Mouse (Mus musculus): ENCODE data around the gene Rapgef4. TPM values are rescaled to one million over a fixed set of nuclear protein-coding genes. Genes with fewer than 3 reads are reported as not detected.

Gene Rapgef4
- total and polyA plus RNA-seq, 2 experiments from 2014 or later = 5.3 to 5.5 TPM

DNA sequence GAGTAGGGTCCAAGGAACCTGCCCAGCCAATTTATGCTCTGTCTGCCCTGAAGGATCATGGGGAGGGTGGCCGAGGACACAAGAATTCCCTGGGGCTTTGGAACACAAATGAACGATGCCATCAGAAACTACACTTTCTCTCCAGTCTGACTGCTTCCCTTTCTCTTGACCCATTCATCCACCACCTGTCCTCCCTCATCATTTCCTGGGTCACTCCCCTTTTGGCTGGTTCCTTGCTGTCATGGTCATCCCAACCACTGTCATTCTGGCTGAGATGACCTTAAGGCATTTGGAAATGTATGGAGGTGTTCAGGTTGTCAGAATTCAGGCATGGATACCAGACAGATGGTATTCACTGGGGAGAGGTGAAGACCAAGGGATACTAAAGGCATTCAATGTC lies 200.4 kb downstream of the Rapgef4 start:
- H3K36me3 ChIP-seq (replicated peaks; ENCODE audit: control insufficient read depth, insufficient read depth, low read length) = no peaks in the 10 kb centered on the region
- H3K27me3 ChIP-seq (ENCODE audit: control insufficient read depth, insufficient read depth, low read length) = no peaks in the 10 kb centered on the region
- DNase-seq (ENCODE audit: low spot score) (no peak), ATAC-seq (ENCODE audit: insufficient read depth, low read depth) (no peak)
- no peaks in the 10 kb centered on the region for H3K9me3 ChIP-seq (replicated peaks; ENCODE audit: control insufficient read depth, low read length)
- no peak overlapping the region for H3K4me3 ChIP-seq (ENCODE audit: low read depth, low read length)
- H3K4me1 ChIP-seq (ENCODE audit: control insufficient read depth, insufficient read depth) = peaks cover 8% of the 10 kb centered on the region; the same call in 1 of the 2 replicates
- WGBS = 78% methylated on average over 2 of the region's 2 CpGs
- no peak for TF ChIP-seq CTCF (IDR thresholded peaks at IDR 0.05; ENCODE audit: low read depth)
- TF ChIP-seq EP300 (IDR thresholded peaks at IDR 0.05; ENCODE audit: low read depth) = no peak
- H3K9ac ChIP-seq (replicated peaks; ENCODE audit: low read depth, low read length) = no peak overlapping the region
- H3K27ac ChIP-seq (ENCODE audit: low read depth) = no peak overlapping the region
- H3K4me2 ChIP-seq (ENCODE audit: low read depth, low read length) = no peak overlapping the region

DNA sequence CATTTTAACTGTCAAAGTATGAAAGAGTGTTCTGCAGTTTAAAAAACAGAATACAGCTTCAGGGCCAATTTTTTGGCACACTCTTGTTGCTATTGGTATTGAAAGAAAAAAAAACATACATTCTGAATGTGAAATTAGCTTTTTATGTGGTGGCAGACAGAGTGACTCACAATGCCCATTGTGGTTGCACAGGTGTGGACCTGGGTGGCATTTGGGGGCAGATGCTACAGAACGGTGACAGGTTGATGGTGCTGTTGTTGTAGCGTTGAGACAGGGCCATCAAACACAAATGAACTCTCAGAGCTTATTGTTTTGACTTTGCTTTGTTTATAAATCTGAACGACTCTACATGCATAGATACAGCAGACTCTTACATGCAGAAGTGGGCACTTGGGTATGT lies 202.7 kb downstream of the Rapgef4 start:
- H3K9ac ChIP-seq (replicated peaks; ENCODE audit: low read depth, low read length) = no peak overlapping the region
- H3K4me3 ChIP-seq (ENCODE audit: low read depth, low read length) = no peak overlapping the region
- peaks cover 3% of the 10 kb centered on the region; the same call in 1 of the 2 replicates for H3K4me1 ChIP-seq (ENCODE audit: control insufficient read depth, insufficient read depth)
- no peak overlapping the region for H3K4me2 ChIP-seq (ENCODE audit: low read depth, low read length)
- no peaks in the 10 kb centered on the region for H3K36me3 ChIP-seq (replicated peaks; ENCODE audit: control insufficient read depth, insufficient read depth, low read length)
- TF ChIP-seq EP300 (IDR thresholded peaks at IDR 0.05; ENCODE audit: low read depth) (no peak), CTCF (IDR thresholded peaks at IDR 0.05; ENCODE audit: low read depth) (no peak)
- WGBS = 61% methylated on average over 3 of the region's 3 CpGs
- ATAC-seq (ENCODE audit: insufficient read depth, low read depth) = no peak
- DNase-seq (ENCODE audit: low spot score) = no peak
- no peaks in the 10 kb centered on the region for H3K9me3 ChIP-seq (replicated peaks; ENCODE audit: control insufficient read depth, low read length)
- H3K27ac ChIP-seq (ENCODE audit: low read depth) = no peak overlapping the region
- H3K27me3 ChIP-seq (ENCODE audit: control insufficient read depth, insufficient read depth, low read length) = no peaks in the 10 kb centered on the region

DNA sequence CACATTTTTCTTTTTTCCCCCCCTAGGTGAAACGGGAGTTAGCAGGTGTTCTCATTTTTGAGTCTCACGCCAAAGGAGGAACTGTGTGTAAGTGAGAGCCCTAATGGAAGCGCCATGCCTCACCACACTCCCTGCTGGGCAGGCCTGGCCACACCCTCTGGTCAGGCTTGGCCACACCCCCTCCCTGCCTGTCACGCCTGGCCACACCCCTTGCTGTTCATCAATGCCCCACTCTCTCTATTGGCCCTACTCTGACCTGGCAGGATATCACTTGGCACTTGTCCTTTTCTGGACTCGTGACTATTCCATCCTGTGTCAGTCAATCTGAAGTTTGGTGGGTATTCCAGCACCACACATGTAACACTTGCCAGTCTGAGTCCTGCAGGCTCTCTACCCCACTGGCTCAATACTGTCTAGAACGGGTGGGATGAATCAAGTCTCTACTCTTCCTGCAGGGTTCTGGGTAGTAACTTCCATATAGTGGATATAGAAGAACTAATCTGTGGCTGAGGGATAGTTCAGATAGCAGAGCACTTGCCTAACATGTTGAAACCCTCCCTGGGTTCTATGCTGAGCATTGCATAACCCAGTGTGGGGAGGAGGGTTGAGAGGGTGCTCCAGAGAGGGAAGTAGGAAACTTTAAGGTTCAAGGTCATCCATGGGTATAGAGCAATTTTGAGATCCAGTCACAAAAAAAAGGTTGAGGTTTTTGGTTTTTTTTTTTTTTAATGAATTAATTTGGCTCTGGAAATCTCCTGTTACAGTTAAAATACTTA lies 215.3 kb downstream of the Rapgef4 start:
- no peak overlapping the region for H3K4me2 ChIP-seq (ENCODE audit: low read depth, low read length)
- H3K9ac ChIP-seq (replicated peaks; ENCODE audit: low read depth, low read length) = no peak overlapping the region
- no peaks in the 10 kb centered on the region for H3K36me3 ChIP-seq (replicated peaks; ENCODE audit: control insufficient read depth, insufficient read depth, low read length)
- ATAC-seq (ENCODE audit: insufficient read depth, low read depth) (peak; percentile 62), DNase-seq (ENCODE audit: low spot score) (no peak)
- H3K4me3 ChIP-seq (ENCODE audit: low read depth, low read length) = no peak overlapping the region
- H3K27ac ChIP-seq (ENCODE audit: low read depth) = no peak overlapping the region
- peaks cover 6% of the 10 kb centered on the region for H3K9me3 ChIP-seq (replicated peaks; ENCODE audit: control insufficient read depth, low read length)
- TF ChIP-seq CTCF (IDR thresholded peaks at IDR 0.05; ENCODE audit: low read depth) (no peak), EP300 (IDR thresholded peaks at IDR 0.05; ENCODE audit: low read depth) (no peak)
- no peaks in the 10 kb centered on the region for H3K27me3 ChIP-seq (ENCODE audit: control insufficient read depth, insufficient read depth, low read length)
- H3K4me1 ChIP-seq (ENCODE audit: control insufficient read depth, insufficient read depth) = peaks cover 14% of the 10 kb centered on the region
- WGBS = 70% methylated on average over 6 of the region's 6 CpGs

DNA sequence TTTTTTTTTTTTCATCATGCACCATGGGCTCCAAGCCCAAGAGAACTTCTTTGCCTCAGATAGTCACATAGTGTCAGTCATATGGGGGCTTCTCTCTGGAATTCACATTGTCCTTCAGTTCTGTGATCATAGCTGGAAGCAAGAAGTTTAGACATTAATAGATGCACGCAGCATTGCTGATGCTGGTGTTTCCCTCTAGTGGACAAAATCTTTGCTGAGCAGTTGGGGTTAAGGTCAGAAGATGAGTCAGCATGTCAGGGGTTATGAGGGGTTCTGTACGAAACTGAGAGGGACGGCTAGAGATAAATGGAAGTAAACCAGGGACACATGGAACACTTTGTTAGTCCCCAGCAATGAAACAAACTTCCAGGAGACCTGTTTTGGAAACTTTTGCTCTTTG lies 216.0 kb downstream of the Rapgef4 start:
- Histone ChIP-seq H3K4me3 (ENCODE audit: low read depth, low read length) (no peak overlapping the region), H3K4me2 (ENCODE audit: low read depth, low read length) (no peak overlapping the region), H3K4me1 (ENCODE audit: control insufficient read depth, insufficient read depth) (peaks cover 20% of the 10 kb centered on the region), H3K9ac (replicated peaks; ENCODE audit: low read depth, low read length) (no peak overlapping the region), H3K9me3 (replicated peaks; ENCODE audit: control insufficient read depth, low read length) (no peaks in the 10 kb centered on the region), H3K36me3 (replicated peaks; ENCODE audit: control insufficient read depth, insufficient read depth, low read length) (no peaks in the 10 kb centered on the region), H3K27ac (ENCODE audit: low read depth) (no peak overlapping the region), H3K27me3 (ENCODE audit: control insufficient read depth, insufficient read depth, low read length) (no peaks in the 10 kb centered on the region)
- whole genome bisulfite sequencing = 7% methylated on average over 3 of the region's 3 CpGs
- peak; percentile 73 for DNase-seq (ENCODE audit: low spot score)
- TF ChIP-seq EP300 (IDR thresholded peaks at IDR 0.05; ENCODE audit: low read depth) = no peak
- peak; percentile 81 for TF ChIP-seq CTCF (IDR thresholded peaks at IDR 0.05; ENCODE audit: low read depth)
- peak; percentile 69; the same call in 1 of the 2 replicates for ATAC-seq (ENCODE audit: insufficient read depth, low read depth)

DNA sequence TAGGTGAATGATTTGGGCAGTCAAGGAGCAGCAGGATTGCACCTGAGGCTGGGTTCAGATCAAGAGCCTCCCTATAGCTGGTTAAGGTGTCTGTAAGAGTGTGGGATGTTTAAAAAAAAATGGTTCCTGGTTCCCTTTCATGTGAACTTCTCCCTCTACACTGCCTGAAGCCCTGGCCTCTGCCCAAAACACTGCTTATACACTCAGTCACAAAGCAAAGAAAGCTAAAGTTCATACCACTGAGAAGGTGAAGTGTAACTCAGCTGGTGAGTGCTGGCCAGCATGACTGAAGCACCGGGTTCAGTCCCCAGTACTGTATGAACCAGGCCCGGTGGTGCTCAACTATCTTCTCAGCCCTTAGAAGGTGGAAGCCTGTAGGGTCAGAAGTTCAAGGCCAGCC lies 218.4 kb downstream of the Rapgef4 start:
- Histone ChIP-seq H3K27me3 (ENCODE audit: control insufficient read depth, insufficient read depth, low read length) (no peaks in the 10 kb centered on the region), H3K4me2 (ENCODE audit: low read depth, low read length) (no peak overlapping the region), H3K4me3 (ENCODE audit: low read depth, low read length) (no peak overlapping the region), H3K36me3 (replicated peaks; ENCODE audit: control insufficient read depth, insufficient read depth, low read length) (no peaks in the 10 kb centered on the region), H3K9me3 (replicated peaks; ENCODE audit: control insufficient read depth, low read length) (no peaks in the 10 kb centered on the region), H3K9ac (replicated peaks; ENCODE audit: low read depth, low read length) (no peak overlapping the region), H3K4me1 (ENCODE audit: control insufficient read depth, insufficient read depth) (peaks cover 38% of the 10 kb centered on the region), H3K27ac (ENCODE audit: low read depth) (no peak overlapping the region)
- DNase-seq (ENCODE audit: low spot score) = no peak
- no peak for ATAC-seq (ENCODE audit: insufficient read depth, low read depth)
- TF ChIP-seq EP300 (IDR thresholded peaks at IDR 0.05; ENCODE audit: low read depth) (no peak), CTCF (IDR thresholded peaks at IDR 0.05; ENCODE audit: low read depth) (no peak)
- 87% methylated on average over 2 of the region's 2 CpGs for WGBS

DNA sequence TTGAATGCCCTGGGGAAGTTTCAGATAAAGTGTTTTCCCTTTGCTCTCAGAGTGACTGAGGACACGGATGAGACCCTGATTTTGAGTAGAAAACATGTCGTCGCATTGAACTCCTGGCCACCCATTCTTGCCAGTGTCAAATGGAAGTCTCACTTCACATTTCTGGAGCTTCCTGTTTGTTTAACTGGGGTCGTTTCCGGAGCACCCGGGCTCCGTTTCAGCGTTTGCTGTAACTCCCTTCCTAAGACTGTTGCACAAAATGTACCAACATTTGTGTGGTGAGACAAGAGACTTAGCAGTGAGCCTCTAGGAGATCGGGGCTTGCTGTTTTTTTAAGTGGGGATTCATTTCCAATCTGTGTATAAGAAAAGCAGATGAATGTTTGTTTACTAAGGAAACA lies 220.5 kb downstream of the Rapgef4 start:
- H3K4me3 ChIP-seq (ENCODE audit: low read depth, low read length) = no peak overlapping the region

More for the DNA sequence above, 220.5 kb downstream of the Rapgef4 start:
- DNase-seq (ENCODE audit: low spot score) = no peak
- no peak for TF ChIP-seq CTCF (IDR thresholded peaks at IDR 0.05; ENCODE audit: low read depth)
- Histone ChIP-seq H3K4me2 (ENCODE audit: low read depth, low read length) (peak overlapping the region; percentile 22; the same call in 1 of the 2 replicates), H3K9ac (replicated peaks; ENCODE audit: low read depth, low read length) (no peak overlapping the region), H3K27ac (ENCODE audit: low read depth) (peak overlapping the region; percentile 74), H3K9me3 (replicated peaks; ENCODE audit: control insufficient read depth, low read length) (no peaks in the 10 kb centered on the region), H3K4me1 (ENCODE audit: control insufficient read depth, insufficient read depth) (peaks cover 38% of the 10 kb centered on the region), H3K36me3 (replicated peaks; ENCODE audit: control insufficient read depth, insufficient read depth, low read length) (no peaks in the 10 kb centered on the region), H3K27me3 (ENCODE audit: control insufficient read depth, insufficient read depth, low read length) (no peaks in the 10 kb centered on the region)
- ATAC-seq (ENCODE audit: insufficient read depth, low read depth) = no peak
- 38% methylated on average over 9 of the region's 9 CpGs for WGBS
